Mouse (Mus musculus): ENCODE data around the gene Colq. TPM values are rescaled to one million over a fixed set of nuclear protein-coding genes. Genes with fewer than 3 reads are reported as not detected.

The Colq gene
- polyA plus RNA-seq, 1 experiment: not detected

DNA sequence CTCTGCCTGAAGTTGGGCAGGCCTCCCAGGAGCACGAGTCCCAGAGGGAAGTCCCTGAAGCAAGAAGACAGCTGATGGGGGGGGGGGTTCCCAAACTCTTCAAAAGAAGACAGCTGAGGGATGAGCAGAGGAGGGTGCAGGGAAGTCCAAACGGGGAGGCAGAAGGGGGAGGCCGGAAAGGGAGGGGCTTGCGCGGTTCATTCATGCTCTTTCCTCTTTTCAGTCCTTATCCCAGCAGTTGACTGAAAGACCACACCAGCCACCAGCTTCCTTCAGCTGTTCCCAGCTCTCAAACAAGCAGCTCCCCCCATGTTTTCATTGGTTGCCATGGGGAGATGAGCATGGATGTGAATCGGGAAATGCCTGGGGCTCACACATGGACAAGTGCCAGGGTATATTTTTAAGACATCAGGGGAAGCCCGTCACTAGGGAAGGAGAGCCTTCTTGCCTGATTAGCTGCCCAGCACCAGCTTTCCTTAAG lies 22.0 kb downstream of the Colq start:
- no peak overlapping the region for H3K4me3 ChIP-seq (replicated peaks)
- no peaks in the 10 kb centered on the region for H3K36me3 ChIP-seq (ENCODE audit: control insufficient read depth)
- no peak for TF ChIP-seq TAL1 (IDR thresholded peaks at IDR 0.05; ENCODE audit: low read length)
- TF ChIP-seq GATA1 (IDR thresholded peaks at IDR 0.05; ENCODE audit: low read length): no peak
- H3K4me1 ChIP-seq (ENCODE audit: control insufficient read depth): peaks cover 31% of the 10 kb centered on the region
- H3K9me3 ChIP-seq (ENCODE audit: control insufficient read depth, low read length): no peaks in the 10 kb centered on the region
- H3K27me3 ChIP-seq (ENCODE audit: control insufficient read depth): no peaks in the 10 kb centered on the region

DNA sequence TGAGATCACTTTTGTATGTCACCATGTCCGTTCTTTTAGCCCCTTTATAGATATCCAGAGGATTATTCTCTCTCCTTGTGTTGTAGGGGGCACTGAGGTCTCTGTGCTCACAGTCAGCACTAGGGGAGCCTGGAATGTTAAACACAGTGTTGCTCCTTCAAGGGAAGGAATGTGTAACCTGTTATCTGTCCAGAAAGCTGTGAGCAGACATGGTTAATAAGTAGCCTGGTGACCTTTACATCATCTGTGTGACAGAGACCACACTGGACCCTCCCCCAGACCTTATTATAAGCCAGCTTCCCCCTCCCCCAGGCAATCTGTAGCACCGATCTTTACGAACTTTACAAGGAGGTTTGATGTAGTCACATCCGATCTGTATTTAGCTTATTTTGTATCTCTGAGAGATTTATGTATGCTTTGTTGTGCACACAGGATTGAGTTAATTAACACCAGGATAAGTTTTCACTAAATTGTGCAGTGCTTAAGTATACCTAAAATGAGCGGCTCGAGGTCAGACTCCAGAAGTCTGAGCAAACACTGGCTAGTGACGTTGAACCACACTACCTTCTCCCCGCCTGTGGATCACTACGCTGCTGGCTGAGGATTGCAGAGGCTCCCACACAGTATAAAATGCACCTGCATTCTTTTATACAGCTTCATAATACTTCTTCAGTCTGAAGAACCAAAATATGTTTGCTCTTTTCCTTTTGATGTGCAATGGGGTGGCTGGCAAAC lies 25.5 kb downstream of the Colq start:
- TF ChIP-seq TAL1 (IDR thresholded peaks at IDR 0.05; ENCODE audit: low read length) (no peak), GATA1 (IDR thresholded peaks at IDR 0.05; ENCODE audit: low read length) (no peak)
- no peaks in the 10 kb centered on the region for H3K9me3 ChIP-seq (ENCODE audit: control insufficient read depth, low read length)

DNA sequence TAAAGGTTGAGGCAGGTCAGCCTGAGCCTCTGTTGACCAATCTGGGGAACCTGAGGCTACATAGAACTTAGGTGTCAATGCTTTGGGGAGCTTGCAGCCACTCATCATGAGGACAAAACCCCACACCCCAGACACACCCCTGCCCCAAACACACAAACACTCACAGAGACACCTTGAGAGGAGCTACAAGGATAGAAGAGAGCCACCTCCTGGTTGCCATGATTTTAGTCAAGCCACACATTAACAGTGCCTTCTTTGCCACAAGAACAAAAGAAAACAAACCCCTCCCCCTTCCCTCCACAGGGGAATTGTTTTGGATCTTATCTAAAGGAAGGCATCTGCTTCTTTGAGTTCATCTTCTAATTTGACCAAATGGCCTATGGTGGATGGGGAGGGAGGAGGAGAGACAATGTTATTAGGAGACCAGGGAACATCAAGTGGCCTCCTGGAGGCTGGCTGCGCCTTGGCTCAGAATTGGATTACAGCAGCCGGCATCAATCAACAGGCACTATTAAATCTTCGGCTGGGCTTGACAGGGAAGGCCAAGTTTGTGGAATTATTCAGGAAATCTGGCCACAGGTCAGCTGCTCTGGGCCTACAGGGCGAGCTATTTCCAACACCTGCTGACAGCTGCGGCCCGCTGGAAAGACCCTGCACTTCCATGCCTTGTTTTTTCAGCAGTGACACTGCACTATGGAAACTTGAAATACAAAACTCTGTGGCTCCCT lies 26.5 kb downstream of the Colq start:
- Histone ChIP-seq H3K9me3 (ENCODE audit: control insufficient read depth, low read length) (no peaks in the 10 kb centered on the region), H3K36me3 (ENCODE audit: control insufficient read depth) (no peaks in the 10 kb centered on the region), H3K4me1 (ENCODE audit: control insufficient read depth) (peaks cover 9% of the 10 kb centered on the region), H3K4me3 (replicated peaks) (no peak overlapping the region), H3K27me3 (ENCODE audit: control insufficient read depth) (peaks cover under 1% of the 10 kb centered on the region; the same call in 1 of the 2 replicates)
- no peak for TF ChIP-seq GATA1 (IDR thresholded peaks at IDR 0.05; ENCODE audit: low read length)

More for the DNA sequence above, 25.5 kb downstream of the Colq start:
- H3K4me1 ChIP-seq (ENCODE audit: control insufficient read depth): peaks cover 19% of the 10 kb centered on the region
- no peaks in the 10 kb centered on the region for H3K36me3 ChIP-seq (ENCODE audit: control insufficient read depth)
- no peaks in the 10 kb centered on the region for H3K27me3 ChIP-seq (ENCODE audit: control insufficient read depth)
- no peak overlapping the region for H3K4me3 ChIP-seq (replicated peaks)

DNA sequence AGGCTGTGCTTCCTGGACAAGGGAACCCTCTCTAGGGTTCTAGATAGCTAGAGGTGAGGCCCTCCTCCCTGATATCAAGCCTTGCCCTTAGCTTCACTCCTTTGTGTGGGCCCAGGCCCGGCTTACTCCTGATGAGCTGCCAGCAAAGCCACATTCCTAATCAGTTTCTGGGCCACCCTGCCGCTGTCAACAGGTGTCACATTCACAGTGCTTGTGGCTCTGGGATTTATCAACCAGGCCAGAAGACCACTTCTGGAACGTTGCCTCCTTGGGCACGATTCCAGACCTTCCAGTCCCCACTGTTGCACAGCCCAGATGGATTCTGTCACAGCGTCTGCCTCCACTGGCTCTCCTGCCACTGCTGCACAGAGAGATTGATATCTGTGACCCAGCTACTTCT lies 30.3 kb downstream of the Colq start:
- no peaks in the 10 kb centered on the region; the same call in 1 of the 2 replicates for H3K4me1 ChIP-seq (ENCODE audit: control insufficient read depth)
- TF ChIP-seq TAL1 (IDR thresholded peaks at IDR 0.05; ENCODE audit: low read length): no peak
- no peak for TF ChIP-seq GATA1 (IDR thresholded peaks at IDR 0.05; ENCODE audit: low read length)
- no peaks in the 10 kb centered on the region for H3K9me3 ChIP-seq (ENCODE audit: control insufficient read depth, low read length)
- H3K36me3 ChIP-seq (ENCODE audit: control insufficient read depth): no peaks in the 10 kb centered on the region
- no peak overlapping the region for H3K4me3 ChIP-seq (replicated peaks)
- H3K27me3 ChIP-seq (ENCODE audit: control insufficient read depth): peaks cover 14% of the 10 kb centered on the region

DNA sequence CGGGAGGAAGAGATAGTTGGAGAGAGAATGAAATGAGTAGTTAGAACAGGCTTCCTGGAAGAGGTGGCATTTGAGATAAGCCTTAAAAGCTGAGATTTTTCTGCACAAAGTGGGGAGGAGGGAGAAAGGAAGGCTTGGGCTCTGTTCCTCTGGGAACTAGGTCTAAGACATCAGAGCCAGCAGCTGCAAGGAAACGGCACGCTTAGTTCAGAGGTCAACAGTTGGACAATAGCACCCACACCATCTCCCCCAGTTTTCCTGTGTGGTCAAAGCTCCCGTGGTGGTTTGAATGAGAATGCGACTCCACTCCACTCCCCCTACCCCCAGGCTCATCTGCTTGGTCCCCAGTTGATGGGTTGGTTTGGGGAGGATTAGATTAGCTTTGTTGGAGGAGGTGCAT lies 31.9 kb downstream of the Colq start:
- Histone ChIP-seq H3K4me3 (replicated peaks) (no peak overlapping the region), H3K36me3 (ENCODE audit: control insufficient read depth) (no peaks in the 10 kb centered on the region), H3K4me1 (ENCODE audit: control insufficient read depth) (no peaks in the 10 kb centered on the region; the same call in 1 of the 2 replicates), H3K9me3 (ENCODE audit: control insufficient read depth, low read length) (no peaks in the 10 kb centered on the region), H3K27me3 (ENCODE audit: control insufficient read depth) (peaks cover 14% of the 10 kb centered on the region)
- TF ChIP-seq GATA1 (IDR thresholded peaks at IDR 0.05; ENCODE audit: low read length): no peak
- TF ChIP-seq TAL1 (IDR thresholded peaks at IDR 0.05; ENCODE audit: low read length): no peak

DNA sequence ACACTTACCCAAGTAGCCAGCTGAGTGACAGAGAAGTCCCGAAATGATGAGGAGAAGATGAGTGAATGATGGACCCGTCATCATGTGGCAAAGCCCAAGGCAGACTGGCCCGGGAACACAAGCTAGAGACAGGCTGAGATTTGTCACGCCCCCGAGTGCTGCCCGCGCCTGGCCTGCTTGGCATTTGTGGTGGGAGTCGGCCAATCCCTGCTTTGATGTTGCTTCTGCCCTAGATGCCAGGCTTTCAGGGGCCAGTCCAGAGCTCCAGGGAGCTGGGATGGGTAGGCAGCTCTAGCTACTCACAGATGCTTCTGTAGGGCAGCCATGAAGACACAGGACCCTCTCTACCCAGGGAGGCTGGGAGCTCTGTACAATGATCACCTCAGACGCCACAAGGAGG lies 33.4 kb downstream of the Colq start:
- Histone ChIP-seq H3K4me3 (replicated peaks) (no peak overlapping the region), H3K36me3 (ENCODE audit: control insufficient read depth) (no peaks in the 10 kb centered on the region), H3K9me3 (ENCODE audit: control insufficient read depth, low read length) (no peaks in the 10 kb centered on the region), H3K27me3 (ENCODE audit: control insufficient read depth) (peaks cover 14% of the 10 kb centered on the region), H3K4me1 (ENCODE audit: control insufficient read depth) (no peaks in the 10 kb centered on the region; the same call in 1 of the 2 replicates)
- TF ChIP-seq GATA1 (IDR thresholded peaks at IDR 0.05; ENCODE audit: low read length): no peak
- no peak for TF ChIP-seq TAL1 (IDR thresholded peaks at IDR 0.05; ENCODE audit: low read length)

DNA sequence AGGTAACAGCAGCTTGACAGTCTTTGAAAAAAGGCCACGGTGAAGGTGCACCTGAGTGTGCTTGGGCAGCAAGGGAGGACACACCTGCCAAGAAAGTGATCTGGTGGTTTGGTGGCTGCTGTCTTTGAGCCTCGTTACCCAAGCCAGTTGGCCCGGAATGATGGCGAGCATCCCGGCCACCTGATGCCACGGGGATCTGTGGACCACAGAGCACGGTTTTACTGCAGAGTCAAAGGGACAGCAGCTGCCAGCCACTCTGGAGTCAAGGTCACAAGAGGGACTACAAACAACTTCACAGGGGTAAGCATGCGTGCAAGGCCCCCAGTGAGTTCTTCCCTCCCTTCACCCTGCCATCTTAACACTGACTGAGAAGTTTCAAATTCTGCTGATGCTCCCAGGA lies 33.9 kb downstream of the Colq start:
- no peaks in the 10 kb centered on the region for H3K9me3 ChIP-seq (ENCODE audit: control insufficient read depth, low read length)
- no peaks in the 10 kb centered on the region; the same call in 1 of the 2 replicates for H3K4me1 ChIP-seq (ENCODE audit: control insufficient read depth)
- peaks cover 14% of the 10 kb centered on the region for H3K27me3 ChIP-seq (ENCODE audit: control insufficient read depth)
- no peaks in the 10 kb centered on the region for H3K36me3 ChIP-seq (ENCODE audit: control insufficient read depth)
- H3K4me3 ChIP-seq (replicated peaks): no peak overlapping the region
- TF ChIP-seq GATA1 (IDR thresholded peaks at IDR 0.05; ENCODE audit: low read length) (no peak), TAL1 (IDR thresholded peaks at IDR 0.05; ENCODE audit: low read length) (no peak)

DNA sequence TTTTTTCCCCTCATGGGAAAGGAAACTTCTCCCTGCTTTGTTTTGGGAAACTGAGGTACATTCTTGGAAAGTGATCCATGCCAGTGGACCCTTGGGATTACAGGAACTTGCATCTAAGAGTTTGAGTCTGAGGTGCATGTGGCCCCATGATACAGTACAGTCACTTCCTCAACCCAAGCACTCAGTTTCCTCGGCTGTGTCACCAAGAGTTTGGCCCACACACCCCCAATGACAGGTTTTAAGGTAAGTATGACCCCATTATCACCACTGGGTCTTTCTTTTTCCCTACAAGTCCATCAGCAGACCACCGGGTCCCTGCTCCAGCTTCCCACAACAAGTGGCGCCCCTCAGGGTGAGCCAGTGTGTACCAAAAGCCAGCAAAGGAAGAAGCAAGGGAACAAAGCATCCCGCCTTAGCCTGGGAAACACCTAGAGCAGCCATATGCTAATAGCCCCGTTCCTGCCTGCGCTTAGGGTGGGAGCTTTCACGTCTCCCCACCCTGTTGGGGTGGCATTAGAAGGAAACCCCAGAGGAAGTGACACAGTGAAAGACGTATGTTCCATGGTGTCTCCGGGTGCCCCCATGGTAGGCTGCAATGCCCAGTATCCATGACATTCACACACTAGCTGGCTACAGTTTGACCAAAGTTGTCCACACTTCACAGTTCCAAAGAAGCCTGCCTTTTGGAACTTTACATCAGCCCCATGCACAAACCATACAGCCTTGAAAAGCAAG lies 34.5 kb downstream of the Colq start:
- Histone ChIP-seq H3K9me3 (ENCODE audit: control insufficient read depth, low read length) (no peaks in the 10 kb centered on the region), H3K4me3 (replicated peaks) (no peak overlapping the region), H3K36me3 (ENCODE audit: control insufficient read depth) (no peaks in the 10 kb centered on the region), H3K4me1 (ENCODE audit: control insufficient read depth) (no peaks in the 10 kb centered on the region; the same call in 1 of the 2 replicates), H3K27me3 (ENCODE audit: control insufficient read depth) (peaks cover 14% of the 10 kb centered on the region)
- TF ChIP-seq GATA1 (IDR thresholded peaks at IDR 0.05; ENCODE audit: low read length): no peak
- no peak for TF ChIP-seq TAL1 (IDR thresholded peaks at IDR 0.05; ENCODE audit: low read length)

Data from erythroblast, embryonic 14.5 days (primary cell).